Mouse (Mus musculus) liver, embryonic 14.5 days (tissue): Measurements from ENCODE around the gene Abhd13. TPM values are rescaled to one million over a fixed set of nuclear protein-coding genes. Genes with fewer than 3 reads are reported as not detected.

Experiments used
- ATAC-seq: fragments of 200-750 bp; cut with Nextera tagmentation; 2 replicates; pipeline ENCODE4 v1.8.0; 2017; ENCODE audit warnings: moderate number of reproducible peaks, mild to moderate bottlenecking, moderate library complexity; ENCODE audit not compliant: insufficient read depth
- DNase-seq, 3 experiments: peaks; one replicate each; pipeline ENCODE4 v3.0.0-alpha.2; 2012 to 2013; ENCODE audit warnings: low read depth in 3 of 3, low spot score in 3 of 3
- H3K27ac ChIP-seq: fragments of 300-500 bp; sonication (generic); 2 replicates; pipeline ENCODE4 v1.5.1; 2014; ENCODE audit warnings: moderate library complexity, mild to moderate bottlenecking, control low read depth, inconsistent platforms
- H3K27me3 ChIP-seq: fragments of 300-500 bp; sonication (generic); 2 replicates; pipeline ENCODE4 v1.6.1; 2014; ENCODE audit warnings: mild to moderate bottlenecking, low read length, moderate library complexity; ENCODE audit not compliant: control insufficient read depth, insufficient read depth
- H3K36me3 ChIP-seq: fragments of 300-500 bp; sonication (generic); replicated peaks from 2 replicates; pipeline ENCODE4 v1.6.1; 2014; ENCODE audit warnings: low read depth; ENCODE audit not compliant: control insufficient read depth, insufficient read depth
- H3K4me1 ChIP-seq, 2 experiments: fragments of 200-500 bp in 1 of 2; fragments of 300-500 bp in 1 of 2; sonication (generic) in 1 of 2; replicated peaks; 2 replicates each; pipeline ENCODE4 v1.6.1; 2012 to 2014; ENCODE audit warnings: antibody characterized with exemption in 1 of 2, inconsistent platforms in 1 of 2, low read length in 1 of 2; ENCODE audit not compliant: control insufficient read depth in 2 of 2, insufficient read depth in 2 of 2
- H3K4me2 ChIP-seq: fragments of 300-500 bp; sonication (generic); 2 replicates; pipeline ENCODE4 v1.6.1; 2014; ENCODE audit warnings: low read depth, mild to moderate bottlenecking, control low read depth, moderate library complexity
- H3K4me3 ChIP-seq, 2 experiments: fragments of 200-500 bp in 1 of 2; fragments of 300-500 bp in 1 of 2; sonication (generic) in 1 of 2; 2 replicates each; pipeline ENCODE4 v1.5.1; 2012 to 2014; ENCODE audit warnings: low read depth in 2 of 2, low read length in 2 of 2, mild to moderate bottlenecking in 2 of 2, control low read depth in 1 of 2, inconsistent platforms in 1 of 2, moderate library complexity in 1 of 2; ENCODE audit not compliant: insufficient read depth in 1 of 2
- H3K9ac ChIP-seq: fragments of 300-500 bp; sonication (generic); replicated peaks from 2 replicates; pipeline ENCODE4 v1.6.1; 2014; ENCODE audit warnings: mild to moderate bottlenecking, control low read depth, moderate library complexity
- H3K9me3 ChIP-seq: fragments of 300-500 bp; sonication (generic); 2 replicates; pipeline ENCODE4 v1.6.1; 2016; ENCODE audit warnings: low read length, mixed read lengths; ENCODE audit not compliant: control insufficient read depth
- CTCF ChIP-seq: IDR thresholded peaks from 2 replicates; pipeline ENCODE4 v1.5.1; 2016; ENCODE audit warnings: antibody characterized with exemption, low read depth, control low read depth
- EP300 ChIP-seq: IDR thresholded peaks from 2 replicates; pipeline ENCODE4 v1.6.1; 2016; ENCODE audit warnings: antibody characterized with exemption, low read depth
- WGBS: fragments of 180-500 bp; shearing (Covaris S2); extraction: QIAGEN DNeasy Blood & Tissue Kit; methylation state at CpG from one replicate; pipeline ENCODE4 v1.1.7; 2014; ENCODE audit not compliant: insufficient replicate concordance; 5-methylcytosine and 5-hydroxymethylcytosine counted together
- polyA plus RNA-seq, 2 experiments: library from polyadenylated mRNA; depleted of rRNA in 1 of 2; stranded (reverse) in 1 of 2; unstranded in 1 of 2; fragments of >200 nt; fragmentation: Nextera tagmentation in 1 of 2; extraction: Ambion mirVana in 1 of 2; gene quantifications; 2 replicates each; pipeline versions ENCODE4 v1.2.1 to v1.2.3; 2012 to 2014

The Abhd13 gene
- polyA plus RNA-seq, 2 experiments: 2.7 to 5.1 TPM

GRCm38 (mm10) chr8:9975276-9975675 is 2.2 kb upstream of the Abhd13 start:
- peak overlapping the region; percentile 83 for H3K4me2 ChIP-seq
- H3K4me3 ChIP-seq: peak overlapping the region in 1 of 2 experiments; percentile 71; a peak in 2 of 4 replicates
- DNase-seq (no peak), ATAC-seq (no peak)
- WGBS: 24% methylated on average over 5 of the region's 5 CpGs
- H3K4me1 ChIP-seq: peaks cover 15 to 27% of the 10 kb centered on the region in 2 experiments
- H3K36me3 ChIP-seq: peaks cover 4% of the 10 kb centered on the region
- TF ChIP-seq CTCF (no peak), EP300 (no peak)
- H3K9me3 ChIP-seq: no peaks in the 10 kb centered on the region
- no peaks in the 10 kb centered on the region for H3K27me3 ChIP-seq
- no peak overlapping the region for H3K27ac ChIP-seq
- peak overlapping the region; percentile 58 for H3K9ac ChIP-seq

- H3K36me3 ChIP-seq: peaks cover 4% of the 10 kb centered on the region
- H3K27me3 ChIP-seq: no peaks in the 10 kb centered on the region
- peaks cover 15 to 29% of the 10 kb centered on the region in 2 experiments for H3K4me1 ChIP-seq
- DNase-seq (peak; percentile 93 to 95 (median 93)), ATAC-seq (peak; percentile 91)
- peak; percentile 76 for TF ChIP-seq CTCF
- no peak for TF ChIP-seq EP300
- no peak overlapping the region for H3K27ac ChIP-seq
- H3K9ac ChIP-seq: peak overlapping the region; percentile 58
- H3K4me3 ChIP-seq: peak overlapping the region; percentile 64 to 71
- H3K4me2 ChIP-seq: peak overlapping the region; percentile 87
- WGBS: under 1% methylated on average over 46 of the region's 47 CpGs
- H3K9me3 ChIP-seq: no peaks in the 10 kb centered on the region
Observed at GRCm38 (mm10) chr8:9975898-9976611, 1.5 kb upstream of the Abhd13 start.

DNA sequence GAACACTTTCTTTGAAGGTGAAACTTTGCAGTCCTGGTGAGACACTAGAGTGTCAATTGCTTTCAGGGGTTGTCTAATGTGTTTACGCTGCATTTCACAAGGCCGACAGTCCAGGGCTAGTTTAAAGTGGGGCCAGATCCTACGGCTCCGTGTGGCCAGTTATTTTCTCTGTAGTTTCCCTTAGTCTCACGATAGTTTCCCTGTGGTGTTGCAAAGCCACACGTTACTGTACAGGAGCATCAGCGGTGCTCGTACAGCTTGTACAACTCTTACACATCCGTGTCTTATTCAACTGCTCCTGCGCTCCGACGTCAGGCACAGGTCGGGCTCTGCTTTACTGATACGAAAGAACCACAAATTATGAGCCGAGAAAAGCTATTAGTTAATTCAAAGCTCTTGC is 491 bp upstream of the Abhd13 start:
- Histone ChIP-seq H3K27me3 (no peaks in the 10 kb centered on the region), H3K9ac (peak overlapping the region; percentile 64), H3K4me1 (peaks cover 15 to 29% of the 10 kb centered on the region in 2 experiments), H3K9me3 (no peaks in the 10 kb centered on the region), H3K36me3 (peaks cover 3% of the 10 kb centered on the region), H3K4me2 (peak overlapping the region; percentile 87), H3K27ac (peak overlapping the region; percentile 34), H3K4me3 (peak overlapping the region; percentile 74 to 79)
- TF ChIP-seq CTCF: no peak
- TF ChIP-seq EP300: no peak
- DNase-seq (no peak), ATAC-seq (no peak)
- 32% methylated on average over 15 of the region's 15 CpGs for WGBS

- H3K4me1 ChIP-seq: peaks cover 15 to 29% of the 10 kb centered on the region in 2 experiments
- H3K27ac ChIP-seq: no peak overlapping the region
- H3K27me3 ChIP-seq: no peaks in the 10 kb centered on the region
- H3K4me2 ChIP-seq: peak overlapping the region; percentile 87
- no peak for DNase-seq
- no peak for TF ChIP-seq EP300
- TF ChIP-seq CTCF: no peak
- WGBS: 39% methylated on average over 18 of the region's 18 CpGs
- peak overlapping the region; percentile 74 to 79 for H3K4me3 ChIP-seq
- H3K9me3 ChIP-seq: no peaks in the 10 kb centered on the region
- peak overlapping the region; percentile 62 for H3K9ac ChIP-seq
- no peak for ATAC-seq
- H3K36me3 ChIP-seq: no peaks in the 10 kb centered on the region
Observed at GRCm38 (mm10) chr8:9978475-9979230, 1.1 kb downstream of the Abhd13 start.

GRCm38 (mm10) chr8:9979746-9980145 is 2.2 kb downstream of the Abhd13 start:
- 14% methylated on average over 1 of the region's 1 CpGs for WGBS
- no peak for DNase-seq
- ATAC-seq: no peak
- no peak for TF ChIP-seq CTCF
- no peak for TF ChIP-seq EP300
- no peaks in the 10 kb centered on the region; the same call in 1 of the 2 replicates for H3K36me3 ChIP-seq
- H3K27me3 ChIP-seq: no peaks in the 10 kb centered on the region
- H3K4me2 ChIP-seq: no peak overlapping the region
- no peaks in the 10 kb centered on the region for H3K9me3 ChIP-seq
- H3K4me3 ChIP-seq: no peak overlapping the region
- no peak overlapping the region for H3K9ac ChIP-seq
- H3K4me1 ChIP-seq: peaks cover 15 to 29% of the 10 kb centered on the region in 2 experiments
- H3K27ac ChIP-seq: no peak overlapping the region
